Mouse (Mus musculus) 416B (cell line): Measurements from ENCODE around the gene Mprip.
"Not testable (repeated sequence)": the region's sequence is repeated elsewhere in the genome, so short reads cannot be mapped to it uniquely, and the experiment has no call there.

Experiments
- DNase-seq: peaks from one replicate; pipeline ENCODE4 v3.0.0; 2011; ENCODE audit warnings: low read depth

Mprip gene

GRCm38 (mm10) chr11:59661005-59661404 lies at the start of gene Mprip:
Mprip (plus strand) TSS chr11:59661305.
- DNase-seq: no peak

- DNase-seq: no peak
These were observed 49.5 kb upstream of the Mprip start for GRCm38 (mm10) chr11:59611646-59612045.

- no peak for DNase-seq
These were observed 47.0 kb upstream of the Mprip start for GRCm38 (mm10) chr11:59614120-59614519.

GRCm38 (mm10) chr11:59616986-59617385 lies 44.1 kb upstream of the Mprip start:
- not testable (repeated sequence) for DNase-seq

- DNase-seq: peak; percentile 45
These were observed 38.9 kb upstream of the Mprip start for GRCm38 (mm10) chr11:59622214-59622613.

GRCm38 (mm10) chr11:59624017-59624630 lies 37.0 kb upstream of the Mprip start:
- peak; percentile 86 for DNase-seq

- DNase-seq: no peak
These were observed 34.9 kb upstream of the Mprip start for GRCm38 (mm10) chr11:59626192-59626591.

- peak; percentile 57 for DNase-seq
These were observed 32.9 kb upstream of the Mprip start for GRCm38 (mm10) chr11:59628177-59628576.

GRCm38 (mm10) chr11:59629871-59630270 lies 31.2 kb upstream of the Mprip start:
- DNase-seq: no peak

- DNase-seq: no peak
These were observed 29.1 kb upstream of the Mprip start for GRCm38 (mm10) chr11:59631980-59632379.

GRCm38 (mm10) chr11:59633037-59633436 lies 28.1 kb upstream of the Mprip start:
- peak; percentile 76 for DNase-seq

GRCm38 (mm10) chr11:59634001-59634660 lies 27.0 kb upstream of the Mprip start:
- DNase-seq: no peak

- no peak for DNase-seq
These were observed 25.8 kb upstream of the Mprip start for GRCm38 (mm10) chr11:59635251-59635795.

GRCm38 (mm10) chr11:59635821-59636694 lies 25.0 kb upstream of the Mprip start:
- no peak for DNase-seq

GRCm38 (mm10) chr11:59636695-59637414 lies 24.2 kb upstream of the Mprip start:
- peak; percentile 96 for DNase-seq

- no peak for DNase-seq
These were observed 21.0 kb upstream of the Mprip start for GRCm38 (mm10) chr11:59639957-59640643.

GRCm38 (mm10) chr11:59641227-59641626 lies 19.9 kb upstream of the Mprip start:
- peak; percentile 78 for DNase-seq

- no peak for DNase-seq
These were observed 18.7 kb upstream of the Mprip start for GRCm38 (mm10) chr11:59642420-59642819.

- DNase-seq: no peak
These were observed 16.1 kb upstream of the Mprip start for GRCm38 (mm10) chr11:59645036-59645435.

GRCm38 (mm10) chr11:59649058-59649457 lies 12.0 kb upstream of the Mprip start:
- no peak for DNase-seq

GRCm38 (mm10) chr11:59653003-59653402 lies 8.1 kb upstream of the Mprip start:
- no peak for DNase-seq
